Mouse (Mus musculus): ENCODE results near the gene Zfp933. TPM values are rescaled to one million over a fixed set of nuclear protein-coding genes. Genes with fewer than 3 reads are reported as not detected.
"Not testable (repeated sequence)": the region's sequence is repeated elsewhere in the genome, so short reads cannot be mapped to it uniquely, and the experiment has no call there.

The Zfp933 gene
- total RNA-seq, 2 experiments from 2014 or later, result 8.6 to 9.5 TPM

GRCm38 (mm10) chr4:147824389-147824788 lies 23.8 kb downstream of the Zfp933 start:
- Histone ChIP-seq H3K4me3 (no peak overlapping the region), H3K27ac (no peak overlapping the region)
- DNase-seq, result no peak
- TF ChIP-seq CTCF (IDR thresholded peaks at IDR 0.05), result no peak
- intact Hi-C loops (cut with DNase I), result no loop called here

DNA sequence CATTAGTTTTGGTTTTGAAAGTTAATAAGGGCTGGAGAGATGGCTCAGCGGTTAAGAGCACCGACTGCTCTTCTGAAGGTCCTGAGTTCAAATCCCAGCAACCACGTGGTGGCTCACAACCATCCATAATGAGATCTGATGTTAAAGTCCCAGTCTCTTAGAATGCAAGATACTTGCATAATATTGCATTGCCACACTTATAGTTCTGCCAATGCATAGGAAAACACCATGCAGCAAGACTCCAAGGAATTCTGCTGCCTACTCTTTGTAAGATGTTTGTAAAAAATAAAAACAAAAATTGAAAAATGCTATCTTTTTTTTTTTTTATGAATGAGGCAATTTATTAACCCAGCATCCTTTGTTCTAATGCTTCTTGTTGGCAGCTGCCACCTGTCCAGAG lies 26.8 kb downstream of the Zfp933 start:
- H3K27ac ChIP-seq; intact Hi-C loops (cut with DNase I); DNase-seq; H3K4me3 ChIP-seq: not testable (repeated sequence)

DNA sequence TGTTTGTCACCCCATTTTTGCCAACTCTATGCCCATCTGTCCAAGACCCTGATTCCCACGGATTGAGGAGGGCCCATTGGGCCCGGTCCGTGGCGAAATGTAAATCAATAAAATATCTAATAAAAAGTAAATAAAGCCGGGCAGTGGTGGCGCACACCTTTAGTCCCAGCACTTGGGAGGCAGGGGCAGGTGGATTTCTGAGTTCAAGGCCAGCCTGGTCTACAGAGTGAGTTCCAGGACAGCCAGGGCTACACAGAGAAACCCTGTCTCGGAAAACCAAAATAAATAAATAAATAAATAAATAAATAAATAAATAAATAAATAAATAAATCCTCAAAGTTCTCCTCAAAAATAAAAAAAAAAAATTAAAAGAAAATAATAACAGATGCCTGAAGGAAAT lies 28.5 kb downstream of the Zfp933 start:
- H3K4me3 ChIP-seq; H3K27ac ChIP-seq; intact Hi-C loops (cut with DNase I): not testable (repeated sequence)

DNA sequence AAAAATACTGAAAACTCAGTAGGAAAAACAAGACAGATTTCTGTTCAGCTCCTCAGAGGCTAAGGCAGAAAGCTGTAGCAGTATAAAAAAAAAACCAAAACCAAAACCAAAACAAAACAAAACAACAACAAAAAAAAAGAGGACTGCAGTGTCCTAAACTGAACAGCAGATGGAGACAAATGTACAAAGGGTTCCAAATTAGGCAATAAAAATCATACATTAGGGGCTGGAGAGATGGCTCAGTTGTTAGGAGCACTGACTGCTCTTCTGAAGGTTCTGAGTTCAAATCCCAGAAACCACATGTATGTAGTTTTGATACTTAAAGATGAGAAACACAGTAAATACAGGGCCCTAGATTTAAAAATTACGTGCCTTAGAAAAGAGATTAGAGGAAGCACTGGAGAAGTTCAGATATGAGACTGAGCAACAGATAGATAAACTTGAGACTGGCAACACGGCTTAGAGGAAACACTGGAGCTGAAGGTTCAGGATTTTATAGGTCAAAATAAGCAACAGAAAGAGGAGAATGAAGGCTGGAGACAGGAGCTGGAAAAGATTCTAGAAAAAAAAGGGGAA lies 33.5 kb downstream of the Zfp933 start:
- TF ChIP-seq CTCF (IDR thresholded peaks at IDR 0.05), result peak; percentile 57
- intact Hi-C loops (cut with DNase I), result no loop called here
- DNase-seq, result no peak

More for the DNA sequence above, 28.5 kb downstream of the Zfp933 start:
- DNase-seq, result not testable (repeated sequence)

DNA sequence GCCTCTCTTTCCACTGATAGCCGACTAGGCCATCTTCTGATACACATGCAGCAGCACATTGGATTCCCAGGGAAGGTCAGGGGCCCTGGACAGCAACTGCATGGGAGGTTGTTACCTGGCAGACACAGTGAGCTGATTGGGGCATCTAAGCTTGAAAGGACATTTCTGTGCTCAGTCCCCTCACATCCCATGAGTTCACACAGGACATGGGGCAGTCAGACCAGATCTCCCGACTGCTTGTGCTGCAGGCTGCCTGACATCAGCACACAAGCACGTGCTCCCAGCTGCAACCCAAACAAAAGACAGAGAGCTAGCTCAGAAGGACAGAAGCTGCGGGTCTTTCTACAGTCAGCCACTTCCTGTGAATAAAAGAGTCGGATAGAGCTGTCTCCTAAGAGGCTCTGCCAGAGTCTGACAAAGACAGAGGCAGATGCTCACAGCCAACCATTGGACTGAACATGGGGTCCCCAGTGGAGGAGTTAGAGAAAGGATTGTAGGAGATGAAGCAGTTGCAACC lies 34.9 kb downstream of the Zfp933 start:
- no peak overlapping the region for H3K4me3 ChIP-seq
- TF ChIP-seq CTCF (IDR thresholded peaks at IDR 0.05), result no peak
- no peak overlapping the region for H3K27ac ChIP-seq
- no peak for DNase-seq
- intact Hi-C loops (cut with DNase I), result no loop called here

More for the DNA sequence above, 33.5 kb downstream of the Zfp933 start:
- Histone ChIP-seq H3K4me3 (no peak overlapping the region), H3K27ac (no peak overlapping the region)

GRCm38 (mm10) chr4:147809966-147810304 lies 38.2 kb downstream of the Zfp933 start:
- DNase-seq; intact Hi-C loops (cut with DNase I): not testable (repeated sequence)
- Histone ChIP-seq H3K27ac (peak overlapping the region; percentile 63), H3K4me3 (peak overlapping the region; percentile 67)

- intact Hi-C loops (cut with DNase I), result not testable (repeated sequence)
- peak; percentile 42 for DNase-seq
- Histone ChIP-seq H3K27ac (peak within 1 kb of the TSS; percentile 63), H3K4me3 (peak within 1 kb of the TSS; percentile 67)
These were observed 38.7 kb downstream of the Zfp933 start, which contains the start of gene Zfp984 for GRCm38 (mm10) chr4:147809292-147809965. TSS of gene Zfp984 (minus strand) at chr4:147809788.

DNA sequence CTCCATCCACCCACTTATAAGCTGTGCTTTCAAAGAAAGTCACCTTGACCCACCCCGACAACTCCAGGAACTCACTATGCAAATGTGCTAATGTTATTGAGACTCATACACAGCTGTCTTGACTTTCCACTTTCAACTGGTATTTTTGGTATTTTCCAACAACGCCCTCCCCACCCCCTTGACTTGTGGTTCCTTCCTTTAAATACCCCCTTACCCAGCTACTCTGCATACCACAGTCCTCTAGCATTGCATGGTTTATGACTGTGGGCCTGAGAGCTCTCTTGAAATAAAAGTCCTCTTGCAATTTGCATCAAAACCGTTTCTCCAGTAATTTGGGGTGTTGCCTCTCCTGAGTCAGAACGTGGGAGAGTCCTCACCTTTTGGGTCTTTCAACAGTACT lies 39.7 kb downstream of the Zfp933 start:
- H3K4me3 ChIP-seq; intact Hi-C loops (cut with DNase I); DNase-seq; H3K27ac ChIP-seq: not testable (repeated sequence)

DNA sequence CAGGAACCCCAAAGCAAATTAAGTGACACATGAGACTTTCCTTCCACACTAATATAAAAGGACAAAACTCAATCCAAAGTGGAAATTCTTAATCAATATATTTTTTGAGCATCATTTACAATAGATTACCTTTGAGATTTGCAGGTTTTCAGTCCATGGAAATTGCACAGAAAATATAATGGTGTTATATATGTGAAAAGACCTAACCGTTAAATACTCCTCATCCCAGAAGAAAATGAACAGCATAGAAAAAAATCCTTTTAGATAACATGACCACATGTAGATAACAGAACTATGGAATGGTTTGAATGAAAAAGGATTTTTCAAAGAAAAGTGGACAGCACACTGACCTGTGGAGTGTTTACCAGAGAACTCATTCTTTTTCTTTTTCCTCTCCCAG lies 52.9 kb downstream of the Zfp933 start:
- H3K27ac ChIP-seq; DNase-seq; intact Hi-C loops (cut with DNase I); H3K4me3 ChIP-seq: not testable (repeated sequence)

- H3K27ac ChIP-seq; intact Hi-C loops (cut with DNase I); H3K4me3 ChIP-seq; DNase-seq: not testable (repeated sequence)
These were observed 54.0 kb downstream of the Zfp933 start for GRCm38 (mm10) chr4:147794026-147794665.

DNA sequence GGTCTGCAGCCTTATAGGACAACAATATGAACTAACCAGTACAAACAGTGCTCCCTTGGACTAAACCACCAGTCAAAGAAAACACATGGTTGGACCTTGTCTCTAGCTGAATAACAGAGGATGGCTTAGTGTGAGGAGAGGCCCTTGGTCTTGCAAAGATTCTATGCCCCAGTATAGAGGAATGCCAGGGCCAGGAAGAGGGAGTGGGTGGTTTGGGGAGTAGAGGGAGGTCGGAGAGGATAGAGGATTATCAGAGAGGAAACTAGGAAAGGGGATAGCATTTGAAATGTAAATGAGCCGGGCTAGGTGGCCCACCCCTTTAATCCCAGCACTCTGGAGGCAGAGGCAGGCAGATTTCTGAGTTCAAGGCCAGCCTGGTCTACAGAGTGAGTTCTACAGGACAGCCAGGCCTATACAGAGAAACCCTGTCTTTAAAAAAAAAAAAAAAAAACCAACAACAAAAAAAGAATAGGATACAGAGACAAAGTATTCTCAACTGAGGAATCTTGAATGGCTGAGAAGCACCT lies 54.7 kb downstream of the Zfp933 start:
- H3K4me3 ChIP-seq; intact Hi-C loops (cut with DNase I); DNase-seq; H3K27ac ChIP-seq: not testable (repeated sequence)

DNA sequence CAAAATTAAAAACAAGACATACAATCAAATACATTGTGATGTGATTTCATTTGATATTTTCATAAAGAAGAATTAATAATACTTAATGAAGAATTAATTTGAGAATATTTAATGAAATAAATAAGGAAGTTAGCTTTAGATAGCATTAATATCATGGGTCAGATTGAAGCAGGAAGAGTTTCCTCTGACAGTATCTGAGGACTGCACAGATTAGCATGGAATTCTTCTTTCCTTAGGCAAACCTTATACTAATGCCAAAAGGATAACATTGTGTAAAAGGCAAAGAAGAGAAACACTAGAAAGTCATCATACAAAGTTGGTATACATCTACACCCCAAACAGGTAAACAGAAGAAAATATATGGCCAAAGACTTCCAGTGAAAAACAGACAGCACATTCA lies 56.4 kb downstream of the Zfp933 start:
- H3K27ac ChIP-seq; intact Hi-C loops (cut with DNase I); DNase-seq; H3K4me3 ChIP-seq: not testable (repeated sequence)

Other genes starting within 250 kb of the Zfp933 start
- 1 to 10 TPM; 1.2 to 1.6 TPM for gene Zfp979, start 205.9 kb downstream of the Zfp933 start, total RNA-seq (2021)
- not detected for gene Zfp534, start 145.8 kb downstream of the Zfp933 start, total RNA-seq (2021)
- 1 to 10 TPM; 1.1 TPM for gene Zfp984, start 38.6 kb downstream of the Zfp933 start, total RNA-seq (2021)
- gene Miip, start 20.4 kb upstream of the Zfp933 start, total RNA-seq (2021), result 1 to 10 TPM; 5.1 to 5.5 TPM
- 1 to 10 TPM; 7.3 to 7.7 TPM for gene Fv1, start 20.6 kb upstream of the Zfp933 start, total RNA-seq (2021)
- gene Mfn2, start 56.3 kb upstream of the Zfp933 start, total RNA-seq (2021), result 100 to 1,000 TPM; 416 to 452 TPM
- gene Plod1, start 88.4 kb upstream of the Zfp933 start, total RNA-seq (2021), result 10 to 100 TPM; 17.1 to 25.9 TPM
- gene 2510039O18Rik, start 92.5 kb upstream of the Zfp933 start, total RNA-seq (2021), result 10 to 100 TPM; 17.0 to 21.5 TPM
- not detected for gene Nppb, start 137.4 kb upstream of the Zfp933 start, total RNA-seq (2021)
- not detected for gene Nppa, start 152.4 kb upstream of the Zfp933 start, total RNA-seq (2021)
- 1 to 10 TPM; 4.7 to 5.0 TPM for gene Clcn6, start 190.5 kb upstream of the Zfp933 start, total RNA-seq (2021)
- 10 to 100 TPM in 1 of 2 experiments, 1 to 10 TPM in 1; 6.9 to 14.2 TPM for gene Mthfr, start 190.7 kb upstream of the Zfp933 start, total RNA-seq (2021)
- gene Agtrap, start 239.7 kb upstream of the Zfp933 start, total RNA-seq (2021), result 10 to 100 TPM in 1 of 2 experiments, 1 to 10 TPM in 1; 9.8 to 12.6 TPM